Mouse (Mus musculus): ENCODE measurements at regions not wholly inside any gene's neighbourhood (a gene's known extent, or its start where the extent isn't known, plus 50 kb on each side); places are given as distances from the start of the nearest gene placed in this dataset.

- WGBS: 86% methylated on average over 4 of the region's 4 CpGs
- Histone ChIP-seq H3K27me3 (no peaks in the 10 kb centered on the region), H3K4me2 (replicated peaks) (no peak overlapping the region), H3K9me3 (no peaks in the 10 kb centered on the region), H3K4me3 (no peak overlapping the region), H3K27ac (replicated peaks) (no peak overlapping the region), H3K36me3 (no peaks in the 10 kb centered on the region), H3K4me1 (no peaks in the 10 kb centered on the region), H3K9ac (replicated peaks) (no peak overlapping the region)
- ATAC-seq (replicated peaks): no peak
Measured at GRCm38 (mm10) chr1:83583041-83583440, 175.0 kb upstream of the Sphkap start.

- no peaks in the 10 kb centered on the region for H3K4me1 ChIP-seq
- ATAC-seq (replicated peaks): no peak
- H3K36me3 ChIP-seq: no peaks in the 10 kb centered on the region
- no peak overlapping the region for H3K27ac ChIP-seq (replicated peaks)
- no peak overlapping the region for H3K9ac ChIP-seq (replicated peaks)
- no peaks in the 10 kb centered on the region for H3K27me3 ChIP-seq
- no peak overlapping the region for H3K4me2 ChIP-seq (replicated peaks)
- H3K4me3 ChIP-seq: no peak overlapping the region
- H3K9me3 ChIP-seq: no peaks in the 10 kb centered on the region
- 87% methylated on average over 5 of the region's 5 CpGs for WGBS
Measured at GRCm38 (mm10) chr1:83569991-83570390, 162.0 kb upstream of the Sphkap start.

- ATAC-seq (replicated peaks): no peak
- H3K9ac ChIP-seq (replicated peaks): no peak overlapping the region
- no peaks in the 10 kb centered on the region for H3K36me3 ChIP-seq
- no peaks in the 10 kb centered on the region for H3K27me3 ChIP-seq
- no peaks in the 10 kb centered on the region for H3K4me1 ChIP-seq
- H3K27ac ChIP-seq (replicated peaks): no peak overlapping the region
- WGBS: 72% methylated on average over 1 of the region's 1 CpGs
- no peaks in the 10 kb centered on the region for H3K9me3 ChIP-seq
- no peak overlapping the region for H3K4me2 ChIP-seq (replicated peaks)
- H3K4me3 ChIP-seq: no peak overlapping the region
Measured at GRCm38 (mm10) chr1:83568746-83569145, 160.7 kb upstream of the Sphkap start.

GRCm38 (mm10) chr1:83551617-83552016 lies 143.6 kb upstream of the Sphkap start:
- Histone ChIP-seq H3K4me3 (no peak overlapping the region), H3K27ac (replicated peaks) (no peak overlapping the region), H3K9ac (replicated peaks) (no peak overlapping the region), H3K4me1 (no peaks in the 10 kb centered on the region), H3K27me3 (no peaks in the 10 kb centered on the region), H3K36me3 (no peaks in the 10 kb centered on the region), H3K4me2 (replicated peaks) (no peak overlapping the region), H3K9me3 (no peaks in the 10 kb centered on the region)
- ATAC-seq (replicated peaks): no peak

GRCm38 (mm10) chr1:83535461-83535860 lies 127.5 kb upstream of the Sphkap start:
- Histone ChIP-seq H3K27ac (replicated peaks) (no peak overlapping the region), H3K4me1 (no peaks in the 10 kb centered on the region), H3K36me3 (no peaks in the 10 kb centered on the region), H3K9ac (replicated peaks) (no peak overlapping the region), H3K27me3 (no peaks in the 10 kb centered on the region), H3K9me3 (no peaks in the 10 kb centered on the region), H3K4me2 (replicated peaks) (no peak overlapping the region), H3K4me3 (no peak overlapping the region)
- ATAC-seq (replicated peaks): no peak

GRCm38 (mm10) chr1:83527803-83528202 lies 119.8 kb upstream of the Sphkap start:
- no peak overlapping the region for H3K4me2 ChIP-seq (replicated peaks)
- H3K4me1 ChIP-seq: no peaks in the 10 kb centered on the region
- H3K4me3 ChIP-seq: no peak overlapping the region
- WGBS: 37% methylated on average over 1 of the region's 1 CpGs
- no peaks in the 10 kb centered on the region for H3K27me3 ChIP-seq
- H3K36me3 ChIP-seq: no peaks in the 10 kb centered on the region
- no peaks in the 10 kb centered on the region for H3K9me3 ChIP-seq
- no peak overlapping the region for H3K9ac ChIP-seq (replicated peaks)
- H3K27ac ChIP-seq (replicated peaks): no peak overlapping the region
- ATAC-seq (replicated peaks): no peak

- Histone ChIP-seq H3K9ac (replicated peaks) (no peak overlapping the region), H3K9me3 (no peaks in the 10 kb centered on the region), H3K27me3 (no peaks in the 10 kb centered on the region), H3K27ac (replicated peaks) (no peak overlapping the region), H3K4me3 (no peak overlapping the region), H3K4me2 (replicated peaks) (no peak overlapping the region), H3K4me1 (no peaks in the 10 kb centered on the region), H3K36me3 (no peaks in the 10 kb centered on the region)
- no peak for ATAC-seq (replicated peaks)
- WGBS: 80% methylated on average over 5 of the region's 5 CpGs
Measured at GRCm38 (mm10) chr1:83509356-83509755, 101.4 kb upstream of the Sphkap start.

- peak; percentile 64; the same call in 1 of the 2 replicates for ATAC-seq (replicated peaks)
- H3K4me2 ChIP-seq (replicated peaks): no peak overlapping the region
- H3K36me3 ChIP-seq: no peaks in the 10 kb centered on the region
- H3K27me3 ChIP-seq: no peaks in the 10 kb centered on the region
- no peaks in the 10 kb centered on the region for H3K9me3 ChIP-seq
- no peak overlapping the region for H3K9ac ChIP-seq (replicated peaks)
- WGBS: 53% methylated on average over 2 of the region's 2 CpGs
- H3K27ac ChIP-seq (replicated peaks): peak overlapping the region; percentile 22; the same call in 1 of the 2 replicates
- H3K4me1 ChIP-seq: no peaks in the 10 kb centered on the region
- H3K4me3 ChIP-seq: no peak overlapping the region
Measured at GRCm38 (mm10) chr1:83505386-83505785, 97.4 kb upstream of the Sphkap start.

- Histone ChIP-seq H3K27ac (replicated peaks) (no peak overlapping the region), H3K9ac (replicated peaks) (no peak overlapping the region), H3K4me3 (no peak overlapping the region), H3K36me3 (no peaks in the 10 kb centered on the region), H3K27me3 (no peaks in the 10 kb centered on the region), H3K9me3 (no peaks in the 10 kb centered on the region), H3K4me2 (replicated peaks) (no peak overlapping the region), H3K4me1 (no peaks in the 10 kb centered on the region)
- no peak for ATAC-seq (replicated peaks)
- WGBS: 83% methylated on average over 2 of the region's 2 CpGs
Measured at GRCm38 (mm10) chr1:83496888-83497287, 88.9 kb upstream of the Sphkap start.

GRCm38 (mm10) chr1:83496380-83496779 lies 88.4 kb upstream of the Sphkap start:
- H3K4me2 ChIP-seq (replicated peaks): no peak overlapping the region
- no peak overlapping the region for H3K9ac ChIP-seq (replicated peaks)
- H3K9me3 ChIP-seq: no peaks in the 10 kb centered on the region
- H3K4me3 ChIP-seq: no peak overlapping the region
- H3K27ac ChIP-seq (replicated peaks): no peak overlapping the region
- no peaks in the 10 kb centered on the region for H3K4me1 ChIP-seq
- 45% methylated on average over 2 of the region's 2 CpGs for WGBS
- ATAC-seq (replicated peaks): no peak
- H3K36me3 ChIP-seq: no peaks in the 10 kb centered on the region
- no peaks in the 10 kb centered on the region for H3K27me3 ChIP-seq

GRCm38 (mm10) chr1:83495022-83495421 lies 87.0 kb upstream of the Sphkap start:
- WGBS: 77% methylated on average over 4 of the region's 4 CpGs
- ATAC-seq (replicated peaks): no peak
- no peaks in the 10 kb centered on the region for H3K4me1 ChIP-seq

GRCm38 (mm10) chr1:83479111-83479510 lies 71.1 kb upstream of the Sphkap start:
- Histone ChIP-seq H3K4me1 (no peaks in the 10 kb centered on the region), H3K4me3 (no peak overlapping the region), H3K27me3 (no peaks in the 10 kb centered on the region), H3K27ac (replicated peaks) (peak overlapping the region; percentile 60; the same call in 1 of the 2 replicates), H3K9me3 (no peaks in the 10 kb centered on the region), H3K4me2 (replicated peaks) (no peak overlapping the region), H3K36me3 (no peaks in the 10 kb centered on the region), H3K9ac (replicated peaks) (no peak overlapping the region)
- peak; percentile 63; the same call in 1 of the 2 replicates for ATAC-seq (replicated peaks)
- 65% methylated on average over 2 of the region's 2 CpGs for WGBS

More at GRCm38 (mm10) chr1:83495022-83495421, 87.0 kb upstream of the Sphkap start:
- H3K9ac ChIP-seq (replicated peaks): no peak overlapping the region
- no peaks in the 10 kb centered on the region for H3K36me3 ChIP-seq
- H3K27ac ChIP-seq (replicated peaks): no peak overlapping the region
- no peaks in the 10 kb centered on the region for H3K27me3 ChIP-seq
- no peak overlapping the region for H3K4me3 ChIP-seq
- H3K9me3 ChIP-seq: no peaks in the 10 kb centered on the region
- H3K4me2 ChIP-seq (replicated peaks): no peak overlapping the region

All from forebrain, embryonic 15.5 days (tissue).